Mouse (Mus musculus) stomach, postnatal 0 days (tissue): ENCODE measurements at regions not wholly inside any gene's neighbourhood (a gene's known extent, or its start where the extent isn't known, plus 50 kb on each side); places are given as distances from the start of the nearest gene placed in this dataset.

Experiments used
- CTCF ChIP-seq: IDR thresholded peaks from 2 replicates; pipeline ENCODE4 v1.5.1; 2016; ENCODE audit warnings: antibody characterized with exemption, low read depth, mild to moderate bottlenecking, moderate library complexity
- EP300 ChIP-seq: optimal IDR thresholded peaks from 2 replicates; pipeline ENCODE3; 2016; ENCODE audit warnings: antibody characterized with exemption

- TF ChIP-seq CTCF (no peak), EP300 (no peak)
These were observed 229.9 kb upstream of the Shh start for GRCm38 (mm10) chr5:28696966-28697365.
